Mouse (Mus musculus) ovary, postnatal 14 days (tissue): ENCODE data around the gene Otulin.
A peak's percentile ranks its signal among the peaks of the same experiment; 100 is the strongest.

Source experiments
- DNase-seq: peaks from one replicate; pipeline ENCODE4 v3.0.0; 2022; ENCODE audit warnings: low spot score

Otulin gene

DNA sequence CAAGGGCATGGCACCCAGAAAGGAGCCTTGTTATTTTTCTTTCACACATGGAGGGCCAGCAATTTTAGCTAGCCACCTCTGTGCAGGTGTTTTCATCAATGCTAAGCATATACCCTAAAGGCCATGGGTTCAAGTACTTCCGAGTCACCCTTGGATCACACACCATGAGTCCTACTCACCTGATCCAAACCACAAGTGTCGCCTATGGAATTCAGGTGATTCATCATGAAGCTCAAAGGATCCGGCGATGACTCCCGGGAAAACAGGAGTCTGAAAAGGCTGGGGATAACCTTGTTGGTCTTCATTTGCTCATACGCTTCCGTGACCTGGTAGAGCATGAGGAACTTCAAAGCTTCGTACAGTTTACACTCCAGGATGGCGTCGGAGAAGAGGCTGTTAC, 27.4 kb upstream of the Otulin start:
- no peak for DNase-seq

DNA sequence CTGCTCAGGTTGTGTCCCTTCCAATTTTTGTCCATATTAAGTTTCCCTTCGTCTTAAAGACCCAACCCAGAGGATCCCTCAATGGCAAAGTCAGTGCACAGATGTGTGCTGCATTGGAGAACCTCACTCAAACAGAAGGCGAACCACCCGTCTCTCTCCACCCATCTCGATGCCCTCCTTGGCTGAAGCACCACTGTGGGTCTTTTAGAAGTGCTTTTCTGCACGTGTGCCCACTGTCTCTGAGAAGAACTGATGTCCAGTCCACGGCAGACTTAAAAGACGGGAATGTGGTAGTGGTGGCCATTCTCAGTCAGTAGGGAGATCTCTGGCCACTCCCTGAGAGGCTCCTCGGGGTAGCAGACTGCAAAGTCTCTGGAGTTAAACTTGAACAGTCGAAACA, 26.1 kb upstream of the Otulin start:
- no peak for DNase-seq

DNA sequence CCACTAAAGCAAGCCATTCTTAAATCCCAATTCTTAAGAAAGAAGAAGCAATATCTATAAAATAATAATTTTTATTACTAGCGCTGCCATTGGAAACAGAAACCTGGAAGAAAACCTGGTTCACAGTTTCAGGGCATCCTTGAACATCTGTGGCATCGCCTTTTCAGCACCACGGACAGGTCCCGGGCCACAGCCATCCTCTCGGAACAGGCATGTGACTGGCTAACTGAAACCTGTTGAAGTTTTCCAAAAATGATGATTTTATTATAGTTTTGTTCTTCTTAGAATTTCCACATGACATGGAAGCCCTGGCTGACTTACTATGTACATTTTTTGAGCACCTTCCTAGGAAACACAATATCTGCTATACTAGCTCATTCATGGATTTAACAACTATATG, 24.5 kb upstream of the Otulin start:
- peak; percentile 47 for DNase-seq

DNA sequence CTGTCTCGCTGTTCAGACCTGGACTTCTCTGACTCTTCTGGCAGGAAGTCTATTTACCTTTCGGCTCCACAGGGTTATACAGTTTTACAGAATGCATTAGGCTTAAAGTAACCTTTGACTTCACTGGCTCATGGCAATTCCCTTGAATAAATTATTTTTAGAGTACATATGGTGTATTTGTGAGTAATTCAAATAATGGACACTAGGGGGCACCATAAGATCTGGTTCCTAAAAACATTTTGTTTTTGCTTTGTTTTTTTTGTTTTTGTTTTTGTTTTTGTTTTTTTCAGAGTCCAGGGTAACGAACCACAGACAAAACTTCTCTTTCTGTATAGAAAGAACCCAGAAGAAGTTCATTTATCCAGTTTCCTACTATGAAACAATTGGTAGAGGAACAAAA, 17.2 kb upstream of the Otulin start:
- DNase-seq = no peak

DNA sequence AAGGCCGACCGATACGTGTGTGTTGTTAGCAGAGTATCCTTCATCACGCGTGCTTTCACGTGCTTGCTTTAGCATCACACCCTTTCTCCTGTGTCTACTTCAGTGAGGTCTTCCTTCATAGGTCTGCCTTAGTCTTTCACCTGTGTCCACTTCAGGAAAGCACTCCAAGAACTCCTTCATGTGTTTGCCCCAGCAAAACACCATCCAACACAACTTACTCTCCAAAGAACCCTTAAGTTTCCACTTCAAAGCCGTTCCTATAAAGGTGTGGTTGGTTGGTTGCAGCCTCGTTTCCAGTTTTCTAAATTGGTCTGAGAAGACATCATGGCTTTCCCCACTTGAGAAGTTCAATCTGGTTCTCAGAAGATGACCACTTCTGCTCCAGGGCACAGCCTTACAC, 16.2 kb upstream of the Otulin start:
- no peak for DNase-seq

DNA sequence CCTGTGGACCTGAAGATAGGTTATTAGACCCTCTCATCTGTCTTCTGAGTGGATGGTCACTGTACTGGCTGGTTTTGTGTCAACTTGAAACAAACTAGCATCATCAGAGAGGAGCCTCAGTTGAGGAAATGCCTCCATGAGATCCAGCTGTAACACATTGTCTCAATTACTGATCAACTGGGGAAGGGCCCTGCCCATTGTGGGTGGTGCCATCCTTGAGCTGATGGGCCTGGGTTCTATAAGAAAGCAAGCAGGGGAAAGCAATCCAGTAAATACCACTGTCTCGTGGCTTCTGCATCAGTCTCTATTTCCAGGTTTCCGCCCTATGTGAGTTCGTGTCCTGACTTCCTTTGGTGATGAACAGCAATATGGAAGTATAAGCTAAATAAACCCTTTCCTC, 14.8 kb upstream of the Otulin start:
- no peak for DNase-seq

DNA sequence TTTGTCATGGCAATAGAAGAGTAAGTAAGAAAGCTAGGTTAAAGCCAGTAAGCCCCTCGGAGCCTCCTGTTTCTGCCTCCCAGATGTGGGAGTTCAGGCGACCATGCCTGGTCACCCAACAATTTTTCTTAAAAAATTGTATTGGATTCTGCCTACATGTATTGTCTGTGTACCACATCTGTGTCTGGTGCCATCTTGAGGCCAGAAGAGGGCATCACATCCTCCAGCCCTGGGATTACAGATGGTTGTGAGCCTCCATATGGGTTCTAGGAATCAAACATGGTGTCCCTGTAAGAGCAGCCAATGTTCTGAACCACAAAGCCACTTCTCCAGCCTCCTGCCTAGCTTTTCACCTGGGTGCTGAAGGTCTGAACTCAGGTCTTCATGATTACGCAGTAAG, 12.4 kb upstream of the Otulin start:
- peak; percentile 15 for DNase-seq

DNA sequence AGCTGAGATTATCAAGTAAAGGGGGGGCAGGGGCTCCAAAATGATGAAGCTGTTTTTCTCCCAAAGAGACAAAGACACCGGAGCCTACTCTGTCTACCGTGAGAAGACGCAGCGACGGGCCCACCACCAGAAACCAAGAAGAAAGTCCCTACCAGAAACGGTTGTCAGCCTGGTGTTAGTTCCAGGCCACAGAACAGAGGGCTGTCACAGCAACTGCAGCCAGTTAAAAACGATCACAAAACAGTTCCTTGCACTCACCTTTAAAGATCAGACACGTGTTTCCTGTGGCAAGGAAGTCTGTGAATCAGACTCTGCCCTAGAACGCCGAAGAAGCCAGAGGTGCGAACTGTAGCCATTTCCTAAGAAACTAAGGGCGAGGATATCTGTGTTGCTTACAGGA, 10.7 kb upstream of the Otulin start:
- DNase-seq = no peak

DNA sequence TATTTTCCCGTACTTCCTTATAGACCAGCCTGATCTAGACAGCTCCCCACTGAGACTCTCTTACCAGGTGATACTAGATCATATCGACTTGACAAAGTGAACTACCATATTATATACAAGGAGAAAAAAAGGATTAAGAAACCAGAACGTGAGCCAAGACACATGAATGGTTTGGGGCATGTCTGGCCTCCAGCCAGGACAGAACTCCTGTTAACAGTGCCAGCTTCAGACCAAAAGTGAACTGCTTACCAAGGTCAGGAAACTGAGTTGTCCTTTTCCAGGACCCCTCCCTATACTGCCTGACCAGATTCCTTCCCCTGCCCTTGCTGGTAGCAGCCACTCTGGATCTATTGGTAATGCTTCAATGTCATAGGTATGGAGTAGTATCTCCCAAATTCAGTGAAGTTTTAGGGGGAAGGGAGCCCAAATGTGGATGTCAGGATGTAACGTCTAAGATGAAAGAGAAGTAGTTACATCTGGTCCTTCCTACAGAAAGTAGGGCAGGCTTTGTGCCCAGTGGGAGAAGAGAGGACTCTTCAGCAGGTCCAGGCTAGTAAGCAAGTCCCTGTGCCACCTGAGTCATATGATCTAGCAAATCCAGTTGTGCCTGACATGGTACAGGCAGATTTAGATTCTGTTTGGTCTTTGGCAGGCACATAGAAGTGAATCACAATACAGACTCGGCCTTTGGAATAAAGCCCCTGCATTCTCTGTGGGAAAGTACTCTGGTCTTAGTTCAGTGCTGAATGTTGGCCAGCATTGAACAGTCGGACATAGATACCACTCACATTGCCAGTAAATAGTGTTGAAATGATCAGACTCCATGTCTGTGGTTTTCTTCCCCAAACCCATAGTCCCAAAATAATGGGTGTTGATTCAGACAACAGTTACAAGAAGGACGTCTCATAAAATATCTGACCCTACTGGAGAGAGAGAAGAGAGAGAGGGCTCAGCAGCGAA, 3.7 kb upstream of the Otulin start:
- peak; percentile 6 for DNase-seq

DNA sequence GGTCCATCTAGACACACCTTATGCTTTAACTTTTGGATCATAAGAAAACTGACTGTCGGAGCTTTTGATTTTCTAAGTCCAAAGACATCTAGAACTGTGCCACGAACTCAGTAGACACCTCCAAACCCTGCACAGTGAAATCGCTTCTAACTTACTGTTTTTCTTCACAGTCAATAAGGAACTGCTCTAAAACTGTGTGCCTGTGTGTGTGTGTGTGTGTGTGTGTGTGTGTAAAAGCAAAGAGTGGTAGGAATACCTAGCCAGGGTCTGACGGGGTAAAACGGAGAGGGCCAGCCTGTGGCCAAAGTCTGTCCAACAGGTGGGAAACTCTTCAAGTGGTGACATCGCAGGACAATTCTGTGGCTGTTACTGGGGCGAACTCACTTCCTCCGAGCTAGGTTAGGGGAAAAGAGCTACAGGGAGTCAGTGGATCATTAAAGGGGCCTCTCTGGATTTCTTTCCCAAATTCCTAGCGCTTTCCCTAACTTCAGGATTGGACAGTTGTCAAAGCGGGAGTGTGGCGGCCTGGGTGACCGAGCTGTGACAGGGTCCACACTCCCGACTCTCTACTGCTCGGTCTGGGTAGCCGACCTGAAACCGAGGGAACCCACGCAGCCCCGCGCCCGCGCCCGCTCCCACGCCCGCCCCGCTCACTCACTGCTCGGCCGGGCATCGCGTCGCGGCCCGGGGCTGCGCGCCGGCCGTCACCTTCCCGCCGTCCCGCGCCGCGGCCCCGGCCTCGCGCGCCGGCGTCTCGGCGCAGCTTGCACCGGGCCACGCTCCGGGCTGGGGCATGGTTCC, 493 bp downstream of the Otulin start:
- peak; percentile 5 for DNase-seq

DNA sequence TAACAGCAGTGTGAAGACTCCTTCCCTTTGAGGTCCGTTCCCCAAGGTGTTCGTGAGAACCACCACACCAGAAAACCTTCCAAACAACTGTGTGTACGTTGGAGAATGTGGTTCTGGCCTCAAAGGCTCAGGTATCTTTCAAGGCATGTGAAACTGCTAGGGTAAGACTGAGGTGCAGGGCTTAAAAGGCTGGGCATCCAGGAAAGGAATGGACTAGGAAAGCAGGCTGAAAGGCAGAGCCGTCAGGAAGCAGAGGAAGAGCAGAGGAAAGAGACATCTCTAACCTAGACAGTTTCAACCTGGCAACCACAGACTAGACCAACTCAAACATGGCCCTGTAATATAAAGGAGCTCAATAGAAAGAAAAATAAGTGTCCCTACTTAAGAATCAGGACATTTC, 1.4 kb downstream of the Otulin start:
- DNase-seq = no peak

DNA sequence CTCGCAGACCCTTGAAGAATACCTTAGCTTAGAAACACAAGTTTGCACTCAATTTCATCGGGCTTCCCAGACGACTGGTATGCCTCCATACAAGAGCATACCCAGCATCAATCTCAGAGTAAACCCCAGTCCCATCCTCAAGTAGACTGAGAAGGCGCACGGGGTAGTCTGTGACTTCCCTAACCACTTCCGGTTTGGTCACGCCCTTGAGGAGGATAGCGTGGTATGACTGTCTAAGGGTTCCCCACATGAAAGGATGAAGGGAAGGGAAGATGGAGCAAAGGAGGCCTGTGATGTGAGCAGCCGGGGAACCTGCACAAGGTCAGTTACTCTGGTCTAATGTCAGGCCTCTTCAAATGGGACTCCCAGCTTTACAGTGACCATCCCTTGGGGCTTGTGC, 2.7 kb downstream of the Otulin start:
- DNase-seq = no peak

DNA sequence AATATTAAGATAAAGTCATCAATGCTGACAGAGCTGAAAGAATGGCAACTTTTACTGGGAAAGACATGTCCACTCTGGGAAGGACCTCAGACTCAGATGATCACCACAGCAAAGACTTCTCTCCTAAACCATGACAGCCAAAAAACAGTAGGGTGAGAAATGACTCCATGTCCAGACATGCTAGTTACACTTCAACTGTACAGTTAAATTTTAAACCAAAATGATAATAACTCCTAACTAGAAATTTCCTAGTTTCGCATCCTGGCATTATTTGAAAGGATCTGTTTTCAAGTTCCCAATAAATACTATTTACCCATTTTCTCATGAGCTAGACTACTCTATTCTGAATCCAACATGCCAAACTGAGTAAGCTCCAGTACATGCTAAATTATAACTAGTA, 4.2 kb downstream of the Otulin start:
- no peak for DNase-seq

DNA sequence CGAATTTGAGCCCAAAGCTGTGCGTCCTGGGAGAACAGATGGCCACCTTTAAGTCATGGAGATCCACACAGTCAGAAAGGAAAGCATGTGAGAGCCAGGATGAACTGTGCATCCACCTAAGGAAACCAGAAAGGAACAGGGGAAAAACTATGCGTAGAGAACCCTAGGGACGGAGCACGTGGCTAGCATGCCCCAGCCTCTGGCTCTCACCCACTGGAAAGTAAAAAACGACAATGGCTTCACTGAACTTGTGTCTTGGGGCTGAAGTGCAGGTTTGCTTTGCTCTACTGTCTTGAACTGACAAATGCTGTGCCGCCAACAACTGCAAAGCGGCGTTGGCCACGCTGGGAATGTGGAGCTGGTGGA, 4.6 kb downstream of the Otulin start:
- DNase-seq = no peak

DNA sequence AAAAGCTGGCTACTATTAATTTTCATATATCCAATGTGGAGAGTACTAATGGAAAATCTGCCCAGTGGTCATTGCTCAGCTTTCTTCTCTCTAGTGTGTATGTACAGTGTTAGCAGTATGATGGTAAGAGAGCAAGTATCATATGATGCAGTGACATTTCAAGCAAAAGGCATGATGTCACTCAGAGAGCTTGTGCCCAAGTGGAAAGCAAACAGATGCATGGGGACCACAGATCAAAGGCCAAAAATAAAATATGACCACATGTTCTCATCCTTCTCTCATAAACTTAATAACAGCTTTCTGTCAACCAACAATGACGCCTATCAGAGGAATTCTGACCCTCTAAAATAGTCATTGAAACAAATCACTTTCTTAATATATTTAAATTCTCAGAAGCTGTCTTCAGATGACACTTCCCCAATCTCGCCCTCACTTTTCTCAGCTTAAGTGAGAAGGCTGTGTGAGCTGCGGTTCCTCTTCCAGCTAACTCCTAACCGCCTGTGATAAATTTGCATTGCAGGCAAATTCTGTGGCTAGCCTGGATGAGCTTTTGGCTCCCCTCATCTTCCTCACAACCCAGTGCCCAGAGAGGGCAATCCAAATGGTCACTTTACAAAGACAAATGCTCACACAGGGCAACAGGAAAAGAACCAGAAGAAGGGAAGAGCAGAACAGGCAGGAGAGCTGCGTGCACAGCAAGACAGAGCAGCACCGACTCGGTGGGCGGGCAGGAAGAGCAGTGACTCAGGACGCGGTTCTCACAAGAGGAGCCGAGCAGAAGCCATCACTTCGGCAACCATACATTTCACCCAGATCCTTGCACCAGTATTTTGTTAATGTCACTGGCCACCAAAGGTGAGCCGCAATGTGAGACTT, 5.2 kb downstream of the Otulin start:
- no peak for DNase-seq

DNA sequence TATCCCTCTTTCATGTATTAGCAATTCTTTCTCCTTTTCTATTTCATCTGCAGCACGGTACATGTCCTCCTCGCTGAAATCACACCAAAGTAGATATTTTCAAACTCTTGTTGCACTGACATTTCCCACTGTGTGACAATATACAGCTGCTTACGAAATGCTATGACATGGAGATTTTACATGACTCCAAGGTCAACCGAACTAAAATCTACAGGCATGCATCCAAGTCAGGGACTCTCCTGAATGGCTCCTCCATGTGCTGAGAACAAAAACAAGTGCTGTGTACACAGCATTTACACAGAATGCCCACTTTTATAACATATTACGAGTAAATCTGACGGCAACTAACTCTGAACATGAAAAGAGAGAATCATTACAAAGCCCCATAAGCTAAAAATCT, 7.2 kb downstream of the Otulin start:
- DNase-seq = no peak

DNA sequence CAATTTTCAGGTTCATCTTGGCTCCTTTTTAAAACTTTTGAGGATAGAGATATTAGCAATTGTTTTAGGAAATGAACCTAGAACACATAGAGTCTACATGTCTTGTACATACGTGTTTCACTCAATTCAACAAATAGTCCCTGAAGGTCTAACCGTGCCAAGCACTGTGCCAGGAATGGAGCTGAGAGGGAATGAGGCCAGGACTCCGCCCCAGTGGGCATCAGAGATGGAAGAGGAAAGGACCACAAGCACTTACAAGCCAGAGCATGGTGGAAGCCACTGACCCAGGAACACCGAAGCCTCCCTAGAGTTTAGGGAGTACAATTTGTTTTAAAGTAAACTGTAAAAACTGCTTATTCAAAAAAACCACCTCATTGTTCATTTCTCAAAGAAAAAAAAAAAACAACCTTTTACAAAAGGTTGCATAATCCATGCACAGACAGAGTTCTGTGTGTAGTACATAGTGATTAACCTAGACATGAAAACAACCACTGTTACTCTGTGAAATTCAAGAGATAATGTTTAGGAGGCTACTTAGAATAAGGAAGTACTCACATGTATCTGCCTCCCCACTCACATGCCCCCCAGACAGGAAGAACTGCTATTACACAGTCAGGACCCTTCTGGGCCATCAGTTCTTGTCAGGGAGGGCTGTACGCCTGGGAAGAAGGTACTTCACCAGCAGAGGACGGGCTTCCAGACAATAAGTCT, 9.9 kb downstream of the Otulin start:
- DNase-seq = no peak

DNA sequence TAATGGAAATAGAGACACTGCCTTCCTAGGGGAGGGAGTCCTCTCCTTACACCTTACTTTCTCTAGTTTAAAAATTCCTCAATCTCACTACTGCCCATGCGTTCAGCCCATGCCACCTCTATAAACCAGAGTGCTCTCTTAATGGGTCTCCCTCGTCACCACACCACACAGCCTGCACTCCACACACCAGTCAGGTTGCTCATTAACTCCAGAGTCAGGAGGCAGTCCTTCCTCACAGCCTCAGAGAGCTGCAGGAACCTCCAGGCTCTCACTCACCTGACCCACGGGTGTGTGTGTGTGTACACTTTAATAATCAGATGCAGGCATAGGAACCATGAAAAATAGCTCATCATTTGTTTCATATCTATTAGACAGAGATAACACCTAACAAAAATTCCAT, 10.8 kb downstream of the Otulin start:
- no peak for DNase-seq

DNA sequence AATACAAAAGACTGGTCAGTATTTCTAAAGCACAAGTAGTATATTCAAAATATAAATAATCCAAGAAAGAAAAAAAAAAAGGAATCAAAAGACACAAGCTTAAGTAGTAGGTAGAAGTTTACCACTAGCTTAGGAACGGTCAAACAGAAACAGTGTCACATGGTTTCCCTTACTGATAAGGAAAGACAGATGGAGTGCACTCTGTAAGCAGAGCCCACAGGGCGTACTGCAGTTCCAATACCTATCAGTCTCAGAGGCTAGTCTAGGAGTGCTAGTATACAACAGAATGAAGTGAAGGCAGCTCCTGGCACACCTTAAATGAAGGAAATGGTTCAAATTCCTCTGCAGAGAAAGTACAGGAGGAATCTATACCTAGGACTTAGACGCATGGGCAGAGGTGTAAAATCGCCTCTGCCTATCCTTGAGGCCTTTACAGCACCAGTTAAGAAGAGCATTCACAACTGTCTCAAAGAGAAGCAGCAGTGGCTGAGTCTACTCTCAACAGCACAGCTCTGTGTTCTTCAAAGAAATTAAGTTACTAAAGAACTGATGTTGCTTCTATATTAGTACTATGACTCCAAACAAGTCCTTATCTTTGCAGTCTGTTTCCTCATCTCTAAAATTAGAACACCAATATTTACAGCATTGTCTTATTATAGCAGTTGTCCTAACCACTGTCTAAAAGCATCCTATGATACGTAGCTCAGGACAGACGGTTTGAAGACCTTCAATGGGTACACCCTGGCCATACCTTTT, 11.5 kb downstream of the Otulin start:
- DNase-seq = no peak

DNA sequence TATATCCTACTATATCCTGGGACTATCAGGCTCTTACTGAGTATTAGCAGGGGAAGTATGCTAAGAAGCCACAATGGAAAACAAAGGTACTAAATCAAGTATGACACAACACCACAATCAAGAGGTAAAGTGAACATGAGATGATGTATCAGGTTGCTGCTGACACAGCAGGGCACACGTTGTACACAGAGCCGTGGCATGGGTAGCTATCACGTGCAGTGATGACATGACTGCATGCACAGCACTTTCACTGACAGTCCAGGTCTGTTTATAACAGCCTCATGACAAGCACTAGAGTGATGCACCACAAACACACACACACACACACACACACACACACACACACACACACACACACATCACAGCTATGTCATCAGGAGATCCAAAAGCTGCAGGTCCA, 13.3 kb downstream of the Otulin start:
- no peak for DNase-seq

DNA sequence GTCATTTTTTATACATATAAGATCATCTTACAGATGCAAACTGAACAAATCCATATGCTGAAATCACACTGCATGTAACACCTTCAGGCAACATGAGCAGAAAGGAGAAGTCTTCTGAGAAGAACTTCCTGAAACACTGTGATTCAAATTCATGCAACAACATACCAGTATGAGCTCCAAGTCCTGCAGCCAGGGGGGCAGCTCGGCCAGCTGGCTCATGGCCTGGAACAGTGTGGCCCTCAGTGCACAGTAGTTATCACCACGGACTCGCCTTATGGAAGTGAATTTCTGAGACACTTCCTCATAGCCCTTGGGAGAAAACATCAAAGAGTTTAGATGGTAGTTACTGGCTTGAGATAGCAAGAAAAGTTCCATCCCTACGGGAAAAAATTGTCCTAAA, 14.3 kb downstream of the Otulin start:
- DNase-seq = no peak
